Mouse (Mus musculus) intestine, postnatal 0 days (tissue): ENCODE results near the gene Mob4. TPM values are rescaled to one million over a fixed set of nuclear protein-coding genes. Genes with fewer than 3 reads are reported as not detected.

Experiments used
- ATAC-seq: fragments of 200-750 bp; cut with Nextera tagmentation; 2 replicates; pipeline ENCODE4 v1.8.0; 2017; ENCODE audit warnings: mild to moderate bottlenecking, moderate TSS enrichment, moderate library complexity
- H3K27ac ChIP-seq: fragments of 300-500 bp; sonication (generic); 2 replicates; pipeline ENCODE4 v1.5.1; 2014; ENCODE audit warnings: mild to moderate bottlenecking, low read depth, low read length, moderate library complexity
- H3K27me3 ChIP-seq: fragments of 300-500 bp; sonication (generic); replicated peaks from 2 replicates; pipeline ENCODE4 v1.6.1; 2014; ENCODE audit warnings: low read length, mixed read lengths; ENCODE audit not compliant: control insufficient read depth, insufficient read depth
- H3K36me3 ChIP-seq: fragments of 300-500 bp; sonication (generic); 2 replicates; pipeline ENCODE4 v1.6.1; 2014; ENCODE audit warnings: mild to moderate bottlenecking, moderate library complexity; ENCODE audit not compliant: control insufficient read depth, insufficient read depth
- H3K4me1 ChIP-seq: fragments of 300-500 bp; sonication (generic); replicated peaks from 2 replicates; pipeline ENCODE4 v1.6.1; 2014; ENCODE audit warnings: antibody characterized with exemption, low read length, mixed read lengths; ENCODE audit not compliant: control insufficient read depth, insufficient read depth
- H3K4me2 ChIP-seq: fragments of 300-500 bp; sonication (generic); replicated peaks from 2 replicates; pipeline ENCODE4 v1.6.1; 2014; ENCODE audit warnings: low read depth, mild to moderate bottlenecking, moderate library complexity
- H3K4me3 ChIP-seq: fragments of 300-500 bp; sonication (generic); 2 replicates; pipeline ENCODE4 v1.5.1; 2014; ENCODE audit warnings: low read depth, low read length
- H3K9ac ChIP-seq: fragments of 300-500 bp; sonication (generic); 2 replicates; pipeline ENCODE4 v1.6.1; 2014; ENCODE audit warnings: mild to moderate bottlenecking, low read depth, low read length
- H3K9me3 ChIP-seq: fragments of 300-500 bp; sonication (generic); 2 replicates; pipeline ENCODE4 v1.6.1; 2016; ENCODE audit warnings: mixed run types; ENCODE audit not compliant: control insufficient read depth
- CTCF ChIP-seq: sonication (generic); IDR thresholded peaks from 2 replicates; pipeline ENCODE4 v1.5.1; 2016; ENCODE audit warnings: low read depth, mild to moderate bottlenecking, control low read depth, antibody characterized with exemption, moderate library complexity
- WGBS: fragments of 180-500 bp; shearing (Covaris S2); extraction: QIAGEN DNeasy Blood & Tissue Kit; methylation state at CpG from one replicate; pipeline ENCODE4 v1.1.7; 2014; 5-methylcytosine and 5-hydroxymethylcytosine counted together
- polyA plus RNA-seq: library from polyadenylated mRNA; unstranded; fragments of >200 nt; fragmentation: Nextera tagmentation; extraction: Ambion mirVana; gene quantifications from 2 replicates; pipeline ENCODE4 v1.2.1, GENCODE M21; 2015

Mob4 gene
- polyA plus RNA-seq, 1 experiment from 2014 or later = 87.1 TPM

GRCm38 (mm10) chr1:55160831-55161638, 30.0 kb downstream of the Mob4 start:
- Histone ChIP-seq H3K4me3 (no peak overlapping the region), H3K36me3 (peaks cover 30% of the 10 kb centered on the region), H3K27ac (no peak overlapping the region), H3K4me2 (no peak overlapping the region), H3K4me1 (no peaks in the 10 kb centered on the region), H3K27me3 (no peaks in the 10 kb centered on the region), H3K9me3 (no peaks in the 10 kb centered on the region), H3K9ac (no peak overlapping the region)
- ATAC-seq = no peak
- no peak for TF ChIP-seq CTCF
- 90% methylated on average over 17 of the region's 17 CpGs for WGBS

DNA sequence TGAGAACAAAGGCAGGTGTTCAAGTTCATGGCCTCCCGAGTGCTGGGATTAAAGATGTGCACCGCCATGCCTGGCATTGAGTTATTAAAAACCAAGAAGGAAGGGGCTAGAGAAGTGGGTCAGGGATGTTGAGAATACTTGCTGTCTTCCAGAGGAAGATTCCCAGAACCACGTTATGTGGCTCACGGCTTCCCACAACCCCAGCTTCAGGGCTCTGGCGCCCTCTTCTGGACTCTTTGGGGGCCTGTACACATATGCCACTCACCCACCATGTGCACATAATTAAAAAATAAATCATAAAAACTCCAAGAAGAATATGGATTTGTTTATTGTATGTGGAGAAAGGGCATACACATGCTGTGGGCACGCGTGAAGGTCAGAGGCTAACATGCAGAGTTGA, 30.9 kb downstream of the Mob4 start:
- 84% methylated on average over 7 of the region's 7 CpGs for WGBS
- peak; percentile 58 for TF ChIP-seq CTCF
- H3K4me1 ChIP-seq = no peaks in the 10 kb centered on the region
- no peak overlapping the region for H3K9ac ChIP-seq
- H3K9me3 ChIP-seq = no peaks in the 10 kb centered on the region
- no peak for ATAC-seq
- no peak overlapping the region for H3K4me3 ChIP-seq
- no peaks in the 10 kb centered on the region for H3K27me3 ChIP-seq
- no peak overlapping the region for H3K4me2 ChIP-seq
- H3K27ac ChIP-seq = no peak overlapping the region
- peaks cover 22% of the 10 kb centered on the region for H3K36me3 ChIP-seq

GRCm38 (mm10) chr1:55162781-55163180, 31.8 kb downstream of the Mob4 start:
- Histone ChIP-seq H3K27me3 (no peaks in the 10 kb centered on the region), H3K36me3 (peaks cover 13% of the 10 kb centered on the region), H3K9ac (no peak overlapping the region), H3K4me1 (no peaks in the 10 kb centered on the region), H3K4me3 (no peak overlapping the region), H3K4me2 (no peak overlapping the region), H3K9me3 (no peaks in the 10 kb centered on the region), H3K27ac (no peak overlapping the region)
- no peak for ATAC-seq
- no peak for TF ChIP-seq CTCF
- WGBS = 55% methylated on average over 5 of the region's 5 CpGs

DNA sequence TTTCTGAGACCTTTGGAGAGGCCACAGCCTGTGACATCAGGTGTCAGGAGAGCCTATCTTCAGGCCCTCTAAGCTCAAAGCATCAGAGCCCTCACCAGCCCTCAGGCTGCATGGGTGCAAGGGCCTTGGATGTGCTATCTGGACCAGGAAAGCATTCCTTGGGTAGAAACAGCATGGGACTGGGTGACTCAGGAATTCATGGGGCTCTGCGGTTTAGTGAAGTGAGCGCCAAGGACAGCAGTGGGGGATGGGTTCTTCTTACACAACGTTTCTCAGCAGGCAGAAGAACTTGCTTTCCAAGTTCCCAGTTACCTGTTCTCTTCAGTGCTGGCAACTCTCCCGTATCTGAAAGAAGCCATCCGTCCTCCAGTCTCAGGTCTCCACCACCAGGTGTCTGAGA, 33.0 kb downstream of the Mob4 start:
- Histone ChIP-seq H3K4me1 (no peaks in the 10 kb centered on the region), H3K9ac (no peak overlapping the region), H3K4me3 (no peak overlapping the region), H3K27ac (no peak overlapping the region), H3K27me3 (no peaks in the 10 kb centered on the region), H3K36me3 (peaks cover 3% of the 10 kb centered on the region; the same call in 1 of the 2 replicates), H3K4me2 (no peak overlapping the region), H3K9me3 (0 out of 2 replicates have a peak, but pooled peaks cover 2% of the 10 kb centered on the region)
- no peak for TF ChIP-seq CTCF
- ATAC-seq = no peak
- WGBS = 54% methylated on average over 5 of the region's 5 CpGs

DNA sequence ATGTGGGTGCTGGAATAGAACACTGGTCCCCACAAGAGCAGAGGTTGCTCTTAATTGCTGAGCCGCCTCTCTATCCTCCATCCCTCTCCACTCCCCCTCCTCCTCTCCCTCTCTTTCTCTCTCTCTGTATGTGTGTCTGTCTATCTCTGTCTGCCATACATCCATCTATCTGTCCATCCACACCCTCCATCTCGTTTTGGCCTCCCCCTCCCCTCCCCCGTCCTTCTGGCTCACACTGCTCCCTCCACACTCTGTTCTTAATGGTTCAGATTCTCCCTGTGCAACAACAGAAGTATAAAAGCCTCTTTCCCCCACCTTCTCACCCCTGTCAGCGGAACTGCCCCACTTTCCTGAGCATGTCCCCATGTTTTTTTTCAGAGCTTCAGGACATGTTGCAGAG, 36.5 kb downstream of the Mob4 start:
- WGBS = 78% methylated on average over 4 of the region's 4 CpGs
- H3K36me3 ChIP-seq = no peaks in the 10 kb centered on the region
- H3K4me2 ChIP-seq = no peak overlapping the region
- no peak for ATAC-seq
- 0 out of 2 replicates have a peak, but pooled peaks cover 2% of the 10 kb centered on the region for H3K9me3 ChIP-seq
- no peak overlapping the region for H3K9ac ChIP-seq
- H3K27me3 ChIP-seq = no peaks in the 10 kb centered on the region
- no peak overlapping the region for H3K4me3 ChIP-seq
- no peaks in the 10 kb centered on the region for H3K4me1 ChIP-seq
- no peak for TF ChIP-seq CTCF
- no peak overlapping the region for H3K27ac ChIP-seq

GRCm38 (mm10) chr1:55168591-55168990, 37.6 kb downstream of the Mob4 start:
- H3K36me3 ChIP-seq = no peaks in the 10 kb centered on the region
- no peak overlapping the region for H3K9ac ChIP-seq
- ATAC-seq = no peak
- no peaks in the 10 kb centered on the region for H3K27me3 ChIP-seq
- 100% methylated on average over 4 of the region's 4 CpGs for WGBS
- no peak overlapping the region for H3K27ac ChIP-seq
- TF ChIP-seq CTCF = no peak
- 0 out of 2 replicates have a peak, but pooled peaks cover 2% of the 10 kb centered on the region for H3K9me3 ChIP-seq
- no peaks in the 10 kb centered on the region for H3K4me1 ChIP-seq
- no peak overlapping the region for H3K4me2 ChIP-seq
- no peak overlapping the region for H3K4me3 ChIP-seq
